Mouse (Mus musculus) liver, postnatal 0 days (tissue): ENCODE measurements around the gene Ptprc. TPM values are rescaled to one million over a fixed set of nuclear protein-coding genes. Genes with fewer than 3 reads are reported as not detected.

Experiments used
- ATAC-seq: fragments of 200-750 bp; cut with Nextera tagmentation; 2 replicates; pipeline ENCODE4 v1.8.0; 2017; ENCODE audit warnings: mild to moderate bottlenecking, moderate library complexity
- DNase-seq: peaks from one replicate; pipeline ENCODE4 v3.0.0-alpha.2; 2016
- H3K27ac ChIP-seq: fragments of 300-500 bp; sonication (generic); 2 replicates; pipeline ENCODE4 v1.5.1; 2014; ENCODE audit warnings: antibody characterized with exemption, moderate library complexity, mild to moderate bottlenecking, low read depth
- H3K27me3 ChIP-seq: fragments of 300-500 bp; sonication (generic); 2 replicates; pipeline ENCODE4 v1.6.1; 2014; ENCODE audit warnings: low read length, control low read depth, mixed read lengths; ENCODE audit not compliant: insufficient read depth
- H3K36me3 ChIP-seq: fragments of 300-500 bp; sonication (generic); replicated peaks from 2 replicates; pipeline ENCODE4 v1.6.1; 2014; ENCODE audit warnings: mild to moderate bottlenecking, control low read depth, low read length, moderate library complexity, mixed read lengths; ENCODE audit not compliant: insufficient read depth
- H3K4me1 ChIP-seq: fragments of 300-500 bp; sonication (generic); 2 replicates; pipeline ENCODE4 v1.6.1; 2014; ENCODE audit warnings: antibody characterized with exemption, mild to moderate bottlenecking, control low read depth; ENCODE audit not compliant: insufficient read depth
- H3K4me2 ChIP-seq: fragments of 300-500 bp; sonication (generic); 2 replicates; pipeline ENCODE4 v1.6.1; 2014; ENCODE audit warnings: low read depth, mild to moderate bottlenecking, low read length, moderate library complexity, mixed read lengths
- H3K4me3 ChIP-seq: fragments of 300-500 bp; sonication (generic); 2 replicates; pipeline ENCODE4 v1.5.1; 2014; ENCODE audit warnings: low read depth, low read length
- H3K9ac ChIP-seq: fragments of 300-500 bp; sonication (generic); replicated peaks from 2 replicates; pipeline ENCODE4 v1.6.1; 2014; ENCODE audit warnings: mild to moderate bottlenecking, moderate library complexity
- H3K9me3 ChIP-seq: fragments of 300-500 bp; sonication (generic); 2 replicates; pipeline ENCODE4 v1.6.1; 2016; ENCODE audit warnings: mild to moderate bottlenecking, control low read depth, low read length, mixed read lengths
- CTCF ChIP-seq: sonication (generic); IDR thresholded peaks from 2 replicates; pipeline ENCODE4 v1.5.1; 2016; ENCODE audit warnings: antibody characterized with exemption, low read depth
- EP300 ChIP-seq: IDR thresholded peaks from 2 replicates; pipeline ENCODE4 v1.6.1; 2016; ENCODE audit warnings: antibody characterized with exemption, low read depth, mild to moderate bottlenecking
- WGBS: fragments of 180-500 bp; shearing (Covaris S2); extraction: QIAGEN DNeasy Blood & Tissue Kit; methylation state at CpG from one replicate; pipeline ENCODE4 v1.1.7; 2014; ENCODE audit not compliant: insufficient replicate concordance; 5-methylcytosine and 5-hydroxymethylcytosine counted together
- polyA plus RNA-seq: library from polyadenylated mRNA; unstranded; fragments of >200 nt; fragmentation: Nextera tagmentation; extraction: Ambion mirVana; gene quantifications from 2 replicates; pipeline ENCODE4 v1.2.1, GENCODE M21; 2015

Ptprc gene
- polyA plus RNA-seq, 1 experiment from 2014 or later, result 12.3 TPM

GRCm38 (mm10) chr1:138188131-138188530, 12.6 kb upstream of the Ptprc start:
- TF ChIP-seq EP300 (no peak), CTCF (no peak)
- H3K4me1 ChIP-seq, result no peaks in the 10 kb centered on the region
- no peaks in the 10 kb centered on the region for H3K9me3 ChIP-seq
- H3K27me3 ChIP-seq, result no peaks in the 10 kb centered on the region
- no peak overlapping the region for H3K27ac ChIP-seq
- H3K4me3 ChIP-seq, result no peak overlapping the region
- H3K36me3 ChIP-seq, result no peaks in the 10 kb centered on the region
- no peak for ATAC-seq
- H3K4me2 ChIP-seq, result no peak overlapping the region
- no peak overlapping the region for H3K9ac ChIP-seq
- WGBS, result 73% methylated on average over 4 of the region's 4 CpGs
- DNase-seq, result no peak

DNA sequence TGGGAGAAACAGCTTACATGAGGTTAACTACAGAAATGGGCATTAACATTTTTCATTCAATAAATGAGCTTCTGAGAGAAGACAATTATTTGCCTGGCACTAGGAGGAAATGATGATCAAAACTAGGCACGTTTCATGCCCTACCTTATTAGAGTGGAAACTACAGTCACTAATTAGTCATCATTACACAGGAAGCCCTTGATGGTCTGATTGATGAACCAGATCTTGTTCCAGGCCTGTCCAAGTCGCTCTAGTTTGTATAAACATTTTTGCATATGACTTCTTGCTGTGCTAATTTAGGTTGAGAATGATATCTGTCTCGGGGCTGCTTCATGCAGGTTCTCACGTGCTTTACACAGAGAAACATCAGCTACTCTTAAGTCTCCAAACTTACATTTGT, 10.4 kb upstream of the Ptprc start:
- WGBS, result 58% methylated on average over 4 of the region's 4 CpGs
- no peak for TF ChIP-seq EP300
- TF ChIP-seq CTCF, result no peak
- no peak for ATAC-seq

DNA sequence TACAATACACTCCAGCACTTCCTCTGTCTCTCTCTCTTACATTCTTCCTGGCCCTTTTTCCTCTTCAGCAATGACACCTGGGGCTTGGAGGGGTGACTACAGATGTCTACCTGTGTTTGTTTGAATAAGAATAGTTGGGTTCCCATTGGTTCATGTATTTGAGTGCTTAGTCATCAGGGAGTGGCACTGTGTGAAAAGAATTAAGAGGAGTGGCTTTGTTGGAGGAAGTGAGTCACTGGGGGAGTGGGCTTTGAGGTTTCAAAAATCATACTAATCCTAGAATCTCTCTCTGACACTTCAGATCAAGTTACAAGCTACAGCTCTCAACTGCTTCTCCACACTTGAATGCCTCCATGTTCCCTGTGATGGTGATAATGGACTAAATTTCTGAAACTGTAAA, 4.6 kb upstream of the Ptprc start:
- no peak overlapping the region for H3K27ac ChIP-seq
- H3K9ac ChIP-seq, result no peak overlapping the region
- no peaks in the 10 kb centered on the region for H3K9me3 ChIP-seq
- ATAC-seq (no peak), DNase-seq (no peak)
- peaks cover 3% of the 10 kb centered on the region; the same call in 1 of the 2 replicates for H3K4me1 ChIP-seq
- H3K36me3 ChIP-seq, result no peaks in the 10 kb centered on the region
- no peak overlapping the region for H3K4me2 ChIP-seq
- no peaks in the 10 kb centered on the region for H3K27me3 ChIP-seq
- H3K4me3 ChIP-seq, result no peak overlapping the region
- TF ChIP-seq EP300 (no peak), CTCF (no peak)

More for the DNA sequence above, 10.4 kb upstream of the Ptprc start:
- Histone ChIP-seq H3K27me3 (no peaks in the 10 kb centered on the region), H3K9me3 (no peaks in the 10 kb centered on the region), H3K9ac (no peak overlapping the region), H3K4me1 (no peaks in the 10 kb centered on the region), H3K4me3 (no peak overlapping the region), H3K27ac (no peak overlapping the region), H3K4me2 (no peak overlapping the region), H3K36me3 (no peaks in the 10 kb centered on the region)
- no peak for DNase-seq

GRCm38 (mm10) chr1:138174705-138175492, 609 bp downstream of the Ptprc start:
- Histone ChIP-seq H3K36me3 (no peaks in the 10 kb centered on the region), H3K4me3 (peak overlapping the region; percentile 45), H3K27ac (peak overlapping the region; percentile 81), H3K4me2 (peak overlapping the region; percentile 59), H3K9me3 (no peaks in the 10 kb centered on the region), H3K9ac (peak overlapping the region; percentile 49), H3K27me3 (no peaks in the 10 kb centered on the region), H3K4me1 (peaks cover 3% of the 10 kb centered on the region; the same call in 1 of the 2 replicates)
- WGBS, result 31% methylated on average over 9 of the region's 9 CpGs
- ATAC-seq (peak; percentile 64), DNase-seq (no peak)
- TF ChIP-seq EP300 (no peak), CTCF (no peak)

GRCm38 (mm10) chr1:138174143-138174542, 1.4 kb downstream of the Ptprc start:
- DNase-seq (no peak), ATAC-seq (no peak)
- TF ChIP-seq CTCF (no peak), EP300 (no peak)
- H3K27ac ChIP-seq, result peak overlapping the region; percentile 81
- peaks cover 3% of the 10 kb centered on the region; the same call in 1 of the 2 replicates for H3K4me1 ChIP-seq
- peak overlapping the region; percentile 49 for H3K9ac ChIP-seq
- H3K4me2 ChIP-seq, result peak overlapping the region; percentile 59
- no peaks in the 10 kb centered on the region for H3K27me3 ChIP-seq
- 43% methylated on average over 4 of the region's 4 CpGs for WGBS
- H3K9me3 ChIP-seq, result no peaks in the 10 kb centered on the region
- H3K4me3 ChIP-seq, result peak overlapping the region; percentile 45
- no peaks in the 10 kb centered on the region for H3K36me3 ChIP-seq

DNA sequence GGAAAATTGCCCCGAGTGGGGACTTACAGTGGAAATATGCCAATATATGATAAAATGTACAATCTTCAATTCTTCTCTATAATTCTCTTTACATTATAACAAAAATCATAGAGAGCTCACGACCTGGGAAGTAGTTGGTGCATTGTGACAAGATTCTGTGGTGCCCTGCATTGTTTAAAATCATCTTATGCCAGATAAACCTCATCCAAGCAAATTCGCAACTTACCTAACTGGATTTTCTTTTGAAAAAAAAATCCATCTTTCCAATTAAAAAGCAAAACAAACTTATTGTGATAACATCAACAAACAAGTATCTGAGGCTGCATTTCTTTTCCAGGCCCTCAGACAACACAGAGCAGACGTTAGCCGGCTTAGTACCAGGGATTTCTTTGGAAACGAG, 1.8 kb downstream of the Ptprc start:
- peak overlapping the region; percentile 45 for H3K4me3 ChIP-seq
- peak overlapping the region; percentile 59 for H3K4me2 ChIP-seq
- no peaks in the 10 kb centered on the region for H3K27me3 ChIP-seq
- WGBS, result 55% methylated on average over 6 of the region's 6 CpGs
- DNase-seq (no peak), ATAC-seq (no peak)
- H3K4me1 ChIP-seq, result peaks cover 3% of the 10 kb centered on the region; the same call in 1 of the 2 replicates
- H3K9ac ChIP-seq, result no peak overlapping the region
- no peak for TF ChIP-seq EP300
- TF ChIP-seq CTCF, result no peak
- H3K9me3 ChIP-seq, result no peaks in the 10 kb centered on the region
- H3K27ac ChIP-seq, result no peak overlapping the region
- no peaks in the 10 kb centered on the region for H3K36me3 ChIP-seq
